Mouse (Mus musculus): ENCODE measurements at regions not wholly inside any gene's neighbourhood (a gene's known extent, or its start where the extent isn't known, plus 50 kb on each side); places are given as distances from the start of the nearest gene placed in this dataset.

DNA sequence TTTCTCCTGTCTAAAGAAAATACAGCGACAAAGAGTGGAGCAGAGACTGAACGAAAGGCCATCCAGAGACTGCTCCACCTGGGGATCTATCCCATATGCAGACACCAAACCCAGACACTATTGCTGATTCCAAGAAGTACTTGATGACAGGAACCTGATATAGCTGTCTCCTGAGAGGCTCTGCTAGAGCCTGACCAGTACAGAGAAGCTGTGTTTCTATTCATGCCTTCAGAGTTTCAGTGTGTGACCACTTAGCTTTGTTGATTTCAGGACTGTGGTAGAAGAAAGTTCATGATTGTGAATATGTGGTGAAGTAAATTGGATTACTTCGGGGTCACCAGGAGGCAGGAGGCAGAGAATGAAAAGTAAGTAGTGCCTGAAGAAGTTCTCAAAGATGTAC lies 356.3 kb upstream of the Negr1 start:
- no peak for TF ChIP-seq CTCF (IDR thresholded peaks at IDR 0.05; ENCODE audit: low read depth)
- no peak for TF ChIP-seq EP300 (IDR thresholded peaks at IDR 0.05; ENCODE audit: low read depth)

Measured in liver, postnatal 0 days (tissue).